Mouse (Mus musculus) spleen, adult 2 months (tissue): ENCODE data around the gene Tle2.

Experiments used
- CTCF ChIP-seq: fragments of 200-500 bp; IDR thresholded peaks from 2 replicates; pipeline ENCODE4 v1.5.1; 2011; ENCODE audit warnings: mild to moderate bottlenecking, inconsistent platforms; ENCODE audit not compliant: insufficient read depth, insufficient read length, insufficient replicate concordance; ENCODE audit errors: extremely low read depth
- POLR2A ChIP-seq: fragments of 200-500 bp; IDR thresholded peaks from 2 replicates; pipeline ENCODE4 v1.6.1; 2011; ENCODE audit warnings: low read depth, low read length, inconsistent platforms

GRCm38 (mm10) chr10:81546788-81547571 lies 27.4 kb upstream of the Tle2 start:
- no peak for TF ChIP-seq POLR2A
- TF ChIP-seq CTCF: no peak
